Mouse (Mus musculus): Measurements from ENCODE around the gene Hoxd11. TPM values are rescaled to one million over a fixed set of nuclear protein-coding genes. Genes with fewer than 3 reads are reported as not detected.

The Hoxd11 gene
- polyA plus RNA-seq, 1 experiment from 2014 or later: 59.6 TPM

DNA sequence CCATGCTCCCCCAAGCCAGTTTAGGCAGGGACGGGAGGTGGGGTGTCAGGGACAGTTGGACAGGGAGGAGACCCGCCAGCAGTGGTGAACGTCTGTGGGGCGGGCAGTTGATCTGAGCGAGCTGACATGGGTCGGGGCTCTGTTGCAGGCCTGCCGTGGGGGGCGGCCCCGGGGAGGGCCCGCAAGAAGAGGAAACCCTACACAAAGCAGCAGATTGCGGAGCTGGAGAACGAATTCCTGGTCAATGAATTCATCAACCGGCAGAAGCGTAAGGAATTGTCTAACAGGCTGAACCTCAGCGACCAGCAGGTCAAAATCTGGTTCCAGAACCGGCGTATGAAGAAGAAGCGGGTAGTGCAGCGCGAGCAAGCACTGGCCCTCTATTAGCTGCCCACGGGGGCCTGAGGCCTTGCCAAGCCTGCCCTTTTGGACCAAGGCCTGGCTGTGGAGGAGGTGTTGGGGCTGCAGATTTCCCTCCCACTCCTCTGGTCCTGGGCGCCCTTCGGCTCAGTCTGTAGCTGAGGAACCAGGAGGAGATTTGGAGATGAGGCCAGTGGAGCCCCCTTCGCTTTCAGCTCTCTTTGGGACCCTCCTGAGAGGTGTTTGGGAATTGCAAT lies 3.6 kb upstream of the Hoxd11 start:
- WGBS: 7% methylated on average over 24 of the region's 24 CpGs
- Histone ChIP-seq H3K4me1 (ENCODE audit: control insufficient read depth, insufficient read depth, low read length) (peaks cover 23% of the 10 kb centered on the region), H3K4me3 (ENCODE audit: low read depth, low read length) (peak overlapping the region; percentile 52), H3K27me3 (ENCODE audit: control insufficient read depth, insufficient read depth, low read length) (peaks cover 21% of the 10 kb centered on the region), H3K4me2 (ENCODE audit: low read depth, severe bottlenecking) (peak overlapping the region; percentile 47), H3K27ac (replicated peaks; ENCODE audit: low read depth, low read length) (peak overlapping the region; percentile 90), H3K36me3 (ENCODE audit: control insufficient read depth, insufficient read depth, low read length) (no peaks in the 10 kb centered on the region), H3K9ac (ENCODE audit: low read length) (peak overlapping the region; percentile 90), H3K9me3 (ENCODE audit: control insufficient read depth, low read length) (no peaks in the 10 kb centered on the region)
- DNase-seq (ENCODE audit: low spot score) (peak; percentile 59), ATAC-seq (ENCODE audit: insufficient number of reproducible peaks, low FRiP score, low TSS enrichment, low read depth) (no peak)

GRCm38 (mm10) chr2:74676376-74677052 lies 2.8 kb upstream of the Hoxd11 start:
- H3K9ac ChIP-seq (ENCODE audit: low read length): peak overlapping the region; percentile 90
- H3K4me2 ChIP-seq (ENCODE audit: low read depth, severe bottlenecking): peak overlapping the region; percentile 47
- peaks cover 23% of the 10 kb centered on the region for H3K27me3 ChIP-seq (ENCODE audit: control insufficient read depth, insufficient read depth, low read length)
- 4% methylated on average over 9 of the region's 9 CpGs for WGBS
- H3K9me3 ChIP-seq (ENCODE audit: control insufficient read depth, low read length): no peaks in the 10 kb centered on the region
- H3K36me3 ChIP-seq (ENCODE audit: control insufficient read depth, insufficient read depth, low read length): no peaks in the 10 kb centered on the region
- peak overlapping the region; percentile 48; the same call in 1 of the 2 replicates for H3K27ac ChIP-seq (replicated peaks; ENCODE audit: low read depth, low read length)
- H3K4me3 ChIP-seq (ENCODE audit: low read depth, low read length): peak overlapping the region; percentile 52
- peaks cover 23% of the 10 kb centered on the region for H3K4me1 ChIP-seq (ENCODE audit: control insufficient read depth, insufficient read depth, low read length)
- DNase-seq (ENCODE audit: low spot score): peak; percentile 52
- ATAC-seq (ENCODE audit: insufficient number of reproducible peaks, low FRiP score, low TSS enrichment, low read depth): no peak

- H3K27me3 ChIP-seq (ENCODE audit: control insufficient read depth, insufficient read depth, low read length): peaks cover 24% of the 10 kb centered on the region
- H3K36me3 ChIP-seq (ENCODE audit: control insufficient read depth, insufficient read depth, low read length): no peaks in the 10 kb centered on the region
- H3K4me3 ChIP-seq (ENCODE audit: low read depth, low read length): peak overlapping the region; percentile 52
- no peak for ATAC-seq (ENCODE audit: insufficient number of reproducible peaks, low FRiP score, low TSS enrichment, low read depth)
- H3K4me2 ChIP-seq (ENCODE audit: low read depth, severe bottlenecking): peak overlapping the region; percentile 47
- H3K4me1 ChIP-seq (ENCODE audit: control insufficient read depth, insufficient read depth, low read length): peaks cover 24% of the 10 kb centered on the region
- H3K27ac ChIP-seq (replicated peaks; ENCODE audit: low read depth, low read length): 0 out of 2 replicates have a peak overlapping the region, but pooled peaks have one; percentile 48
- no peaks in the 10 kb centered on the region for H3K9me3 ChIP-seq (ENCODE audit: control insufficient read depth, low read length)
- H3K9ac ChIP-seq (ENCODE audit: low read length): peak overlapping the region; percentile 90
- whole genome bisulfite sequencing: 17% methylated on average over 2 of the region's 2 CpGs
- peak; percentile 49 for DNase-seq (ENCODE audit: low spot score)
Measured at GRCm38 (mm10) chr2:74677106-74677505, 2.3 kb upstream of the Hoxd11 start.

GRCm38 (mm10) chr2:74679596-74679971 lies 227 bp downstream of the Hoxd11 start:
- Histone ChIP-seq H3K36me3 (ENCODE audit: control insufficient read depth, insufficient read depth, low read length) (no peaks in the 10 kb centered on the region), H3K27me3 (ENCODE audit: control insufficient read depth, insufficient read depth, low read length) (peaks cover 22% of the 10 kb centered on the region), H3K4me1 (ENCODE audit: control insufficient read depth, insufficient read depth, low read length) (peaks cover 20% of the 10 kb centered on the region), H3K4me2 (ENCODE audit: low read depth, severe bottlenecking) (peak overlapping the region; percentile 47), H3K9me3 (ENCODE audit: control insufficient read depth, low read length) (no peaks in the 10 kb centered on the region), H3K27ac (replicated peaks; ENCODE audit: low read depth, low read length) (peak overlapping the region; percentile 95), H3K4me3 (ENCODE audit: low read depth, low read length) (peak overlapping the region; percentile 77), H3K9ac (ENCODE audit: low read length) (peak overlapping the region; percentile 97)
- ATAC-seq (ENCODE audit: insufficient number of reproducible peaks, low FRiP score, low TSS enrichment, low read depth) (no peak), DNase-seq (ENCODE audit: low spot score) (peak; percentile 77)
- under 1% methylated on average over 26 of the region's 26 CpGs for WGBS

DNA sequence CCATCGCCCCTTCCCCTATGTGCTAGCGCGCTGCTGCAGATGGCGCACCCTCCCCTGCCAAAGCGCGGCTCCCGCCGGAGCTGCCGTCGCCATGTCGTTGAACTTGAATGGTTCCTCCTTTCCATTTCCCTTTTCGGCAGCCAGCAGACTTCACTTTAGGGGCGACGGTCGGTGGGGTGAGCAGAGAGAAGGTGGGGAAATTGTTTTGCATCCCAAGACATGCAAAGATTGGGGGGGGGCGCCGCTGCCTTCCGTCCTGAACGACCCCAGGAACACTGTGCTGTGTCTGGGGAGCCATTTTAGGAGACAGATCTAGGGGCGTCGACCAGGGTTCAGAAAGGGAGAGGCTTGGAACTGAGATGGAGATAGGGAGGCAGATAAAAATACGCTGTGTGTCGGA lies 623 bp downstream of the Hoxd11 start:
- Histone ChIP-seq H3K27ac (replicated peaks; ENCODE audit: low read depth, low read length) (peak overlapping the region; percentile 95), H3K27me3 (ENCODE audit: control insufficient read depth, insufficient read depth, low read length) (peaks cover 20% of the 10 kb centered on the region), H3K9ac (ENCODE audit: low read length) (peak overlapping the region; percentile 97), H3K36me3 (ENCODE audit: control insufficient read depth, insufficient read depth, low read length) (no peaks in the 10 kb centered on the region), H3K9me3 (ENCODE audit: control insufficient read depth, low read length) (no peaks in the 10 kb centered on the region), H3K4me1 (ENCODE audit: control insufficient read depth, insufficient read depth, low read length) (peaks cover 18% of the 10 kb centered on the region), H3K4me3 (ENCODE audit: low read depth, low read length) (peak overlapping the region; percentile 77), H3K4me2 (ENCODE audit: low read depth, severe bottlenecking) (peak overlapping the region; percentile 47)
- WGBS: under 1% methylated on average over 23 of the region's 23 CpGs
- ATAC-seq (ENCODE audit: insufficient number of reproducible peaks, low FRiP score, low TSS enrichment, low read depth) (no peak), DNase-seq (ENCODE audit: low spot score) (peak; percentile 69)

- H3K36me3 ChIP-seq (ENCODE audit: control insufficient read depth, insufficient read depth, low read length): no peaks in the 10 kb centered on the region
- H3K4me3 ChIP-seq (ENCODE audit: low read depth, low read length): peak overlapping the region; percentile 77
- H3K4me2 ChIP-seq (ENCODE audit: low read depth, severe bottlenecking): peak overlapping the region; percentile 47
- H3K27ac ChIP-seq (replicated peaks; ENCODE audit: low read depth, low read length): peak overlapping the region; percentile 95
- peaks cover 16% of the 10 kb centered on the region for H3K27me3 ChIP-seq (ENCODE audit: control insufficient read depth, insufficient read depth, low read length)
- H3K9me3 ChIP-seq (ENCODE audit: control insufficient read depth, low read length): no peaks in the 10 kb centered on the region
- H3K4me1 ChIP-seq (ENCODE audit: control insufficient read depth, insufficient read depth, low read length): peaks cover 18% of the 10 kb centered on the region
- ATAC-seq (ENCODE audit: insufficient number of reproducible peaks, low FRiP score, low TSS enrichment, low read depth): no peak
- DNase-seq (ENCODE audit: low spot score): peak; percentile 68
- WGBS: 2% methylated on average over 21 of the region's 21 CpGs
- peak overlapping the region; percentile 97 for H3K9ac ChIP-seq (ENCODE audit: low read length)
Measured at GRCm38 (mm10) chr2:74680561-74681398, 1.4 kb downstream of the Hoxd11 start.

GRCm38 (mm10) chr2:74681594-74682531 lies 2.5 kb downstream of the Hoxd11 start:
- Histone ChIP-seq H3K4me2 (ENCODE audit: low read depth, severe bottlenecking) (peak overlapping the region; percentile 47), H3K36me3 (ENCODE audit: control insufficient read depth, insufficient read depth, low read length) (no peaks in the 10 kb centered on the region), H3K9me3 (ENCODE audit: control insufficient read depth, low read length) (no peaks in the 10 kb centered on the region), H3K27ac (replicated peaks; ENCODE audit: low read depth, low read length) (peak overlapping the region; percentile 95), H3K27me3 (ENCODE audit: control insufficient read depth, insufficient read depth, low read length) (peaks cover 16% of the 10 kb centered on the region), H3K4me3 (ENCODE audit: low read depth, low read length) (peak overlapping the region; percentile 77), H3K4me1 (ENCODE audit: control insufficient read depth, insufficient read depth, low read length) (peaks cover 18% of the 10 kb centered on the region), H3K9ac (ENCODE audit: low read length) (peak overlapping the region; percentile 97)
- ATAC-seq (ENCODE audit: insufficient number of reproducible peaks, low FRiP score, low TSS enrichment, low read depth) (peak; percentile 61), DNase-seq (ENCODE audit: low spot score) (peak; percentile 87)
- under 1% methylated on average over 78 of the region's 78 CpGs for WGBS

Data from limb, embryonic 11.5 days (tissue).